Mouse (Mus musculus): ENCODE results near the gene Rgs6.

DNA sequence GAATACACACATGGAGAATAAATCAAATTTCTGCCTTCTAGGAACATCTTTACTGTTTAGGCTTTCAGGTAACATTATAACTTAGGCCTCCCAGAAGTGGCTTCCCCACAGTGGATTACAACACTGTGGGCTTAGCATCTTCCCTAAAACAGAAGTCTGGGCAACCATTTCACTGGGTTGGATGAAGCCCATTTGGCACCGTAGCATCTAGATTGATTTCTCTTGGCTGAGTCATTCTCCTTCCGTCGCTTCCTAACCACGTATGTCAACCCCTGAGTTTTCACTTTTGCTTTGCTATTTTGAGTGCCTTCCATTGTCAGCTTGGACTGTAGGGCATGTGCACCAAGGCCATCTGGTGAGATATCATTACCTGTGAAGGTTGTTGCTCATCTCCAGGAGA is 217.1 kb downstream of the Rgs6 start:
- TF ChIP-seq CTCF (IDR thresholded peaks at IDR 0.05; ENCODE audit: borderline replicate concordance, insufficient read depth, low read depth, low read length) (no peak), POLR2A (IDR thresholded peaks at IDR 0.05; ENCODE audit: borderline replicate concordance, insufficient read depth, low read length) (no peak)

All from cerebellum, adult 2 months (tissue).